Mouse (Mus musculus): ENCODE measurements around the gene Fam216a. TPM values are rescaled to one million over a fixed set of nuclear protein-coding genes. Genes with fewer than 3 reads are reported as not detected.

Gene Fam216a
- total and polyA plus RNA-seq, 3 experiments, result 68.9 to 100 TPM; not detected in 1

DNA sequence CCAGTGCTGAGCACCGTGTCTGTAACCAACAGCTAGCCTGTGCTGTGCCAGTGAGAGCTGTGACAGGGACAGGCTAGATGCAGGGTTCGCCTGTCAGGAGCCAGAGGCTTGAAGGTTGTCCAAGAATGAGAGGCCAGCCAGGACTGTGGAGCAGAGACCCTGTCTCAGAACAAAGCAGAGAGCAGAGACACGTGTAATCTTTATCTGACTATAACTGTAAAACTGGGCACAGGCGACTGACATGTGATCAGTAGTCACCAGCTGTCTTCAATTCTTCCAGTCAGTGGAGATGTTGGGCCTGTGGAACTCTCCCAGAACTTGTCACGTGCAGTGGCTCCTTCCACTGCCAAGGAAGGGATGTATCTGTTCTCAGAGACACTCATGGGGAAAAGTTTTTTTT, 30.6 kb upstream of the Fam216a start:
- no peaks in the 10 kb centered on the region for H3K27me3 ChIP-seq (ENCODE audit: control insufficient read depth in 1 of 2, insufficient read depth in 2 of 2, low read length in 2 of 2)
- no peaks in the 10 kb centered on the region for H3K9me3 ChIP-seq (replicated peaks; ENCODE audit: insufficient read depth, low read length)
- TF ChIP-seq UBTF (IDR thresholded peaks at IDR 0.05; ENCODE audit: borderline replicate concordance, insufficient read depth, low read depth, low read length) (no peak), NRF1 (IDR thresholded peaks at IDR 0.05; ENCODE audit: insufficient read depth, low read depth, low read length, poor library complexity, severe bottlenecking) (no peak), JUND (IDR thresholded peaks at IDR 0.05; ENCODE audit: low read depth, low read length) (no peak), RCOR1 (IDR thresholded peaks at IDR 0.05; ENCODE audit: low read depth, low read length) (no peak), SMC3 (IDR thresholded peaks at IDR 0.05; ENCODE audit: low read depth, low read length) (no peak), CTCF (IDR thresholded peaks at IDR 0.05 in 2 of 3, conservative IDR thresholded peaks at IDR 0.05 in 1 of 3; ENCODE audit: control insufficient read depth in 1 of 3, insufficient read depth in 1 of 3, low read depth in 2 of 3, low read length in 3 of 3, poor library complexity in 1 of 3, severe bottlenecking in 1 of 3) (no peak), CHD1 (IDR thresholded peaks at IDR 0.05; ENCODE audit: low read depth, low read length) (no peak), TCF12 (IDR thresholded peaks at IDR 0.05; ENCODE audit: low read depth, low read length) (no peak)
- H3K9ac ChIP-seq (ENCODE audit: control insufficient read depth, low read depth, low read length, poor library complexity, severe bottlenecking), result no peak overlapping the region
- peaks cover 0 to 20% of the 10 kb centered on the region in 2 experiments; a peak in 2 of 4 replicates for H3K36me3 ChIP-seq (ENCODE audit: control insufficient read depth in 1 of 2, insufficient read depth in 2 of 2, low read length in 2 of 2)
- no peaks in the 10 kb centered on the region for H3K4me1 ChIP-seq (ENCODE audit: control insufficient read depth in 1 of 2, insufficient read depth in 2 of 2, low read length in 2 of 2)
- no peak for DNase-seq (ENCODE audit: low read depth, low spot score)
- peaks cover 7% of the 10 kb centered on the region for H3K79me2 ChIP-seq (ENCODE audit: control insufficient read depth, insufficient read depth, low read length, poor library complexity)
- no peak overlapping the region for H3K27ac ChIP-seq (ENCODE audit: control insufficient read depth, low read depth, low read length)
- no peak overlapping the region for H3K4me3 ChIP-seq (ENCODE audit: control insufficient read depth in 1 of 2, insufficient read depth in 1 of 2, low read depth in 2 of 2, low read length in 2 of 2)

DNA sequence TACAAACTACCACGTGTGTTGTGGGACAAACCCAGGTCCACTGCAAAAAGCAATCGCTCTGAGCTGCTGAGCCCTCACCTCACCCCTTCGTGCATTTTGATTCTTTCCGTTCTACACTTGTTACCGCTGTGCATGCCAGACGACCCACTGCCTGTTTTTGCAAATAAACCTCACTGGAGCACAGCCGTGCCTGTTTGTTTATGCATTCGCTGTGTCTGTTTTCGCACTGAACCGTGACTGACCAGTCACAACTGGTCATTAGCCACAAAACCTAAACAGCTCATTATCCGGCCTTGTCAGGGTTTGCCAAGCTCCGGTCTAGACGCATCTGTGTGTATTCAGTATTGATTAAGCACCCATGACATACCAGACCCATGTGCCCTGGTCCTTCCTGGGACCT, 30.0 kb upstream of the Fam216a start:
- no peak for DNase-seq (ENCODE audit: low read depth, low spot score)
- TF ChIP-seq EP300 (IDR thresholded peaks at IDR 0.05; ENCODE audit: low read depth in 1 of 2, low read length in 2 of 2), result no peak
- TF ChIP-seq CHD1 (IDR thresholded peaks at IDR 0.05; ENCODE audit: low read depth, low read length), result no peak
- no peak for TF ChIP-seq ZC3H11A (IDR thresholded peaks at IDR 0.05; ENCODE audit: low read depth, low read length)
- no peak for TF ChIP-seq ZKSCAN1 (IDR thresholded peaks at IDR 0.05; ENCODE audit: low read depth, low read length)
- no peak for TF ChIP-seq POLR2AphosphoS2 (IDR thresholded peaks at IDR 0.05; ENCODE audit: low read length)
- TF ChIP-seq MYB (IDR thresholded peaks at IDR 0.05; ENCODE audit: low read depth, low read length), result no peak
- no peak for TF ChIP-seq ZNF384 (IDR thresholded peaks at IDR 0.05; ENCODE audit: low read depth, low read length)
- TF ChIP-seq E2F4 (IDR thresholded peaks at IDR 0.05; ENCODE audit: borderline replicate concordance, low read depth, low read length), result no peak
- no peak for TF ChIP-seq HCFC1 (IDR thresholded peaks at IDR 0.05; ENCODE audit: low read depth, low read length)
- no peak for TF ChIP-seq MYC (IDR thresholded peaks at IDR 0.05; ENCODE audit: low read depth, low read length)
- TF ChIP-seq CHD2 (IDR thresholded peaks at IDR 0.05; ENCODE audit: low read length), result no peak
- no peak for TF ChIP-seq MAZ (IDR thresholded peaks at IDR 0.05; ENCODE audit: low read depth, low read length)
- TF ChIP-seq ELF1 (IDR thresholded peaks at IDR 0.05; ENCODE audit: low read depth, low read length), result no peak
- no peak for TF ChIP-seq SMC3 (IDR thresholded peaks at IDR 0.05; ENCODE audit: low read depth, low read length)
- no peak for TF ChIP-seq JUND (IDR thresholded peaks at IDR 0.05; ENCODE audit: low read depth, low read length)
- no peak overlapping the region for H3K9ac ChIP-seq (ENCODE audit: control insufficient read depth, low read depth, low read length, poor library complexity, severe bottlenecking)
- peaks cover 7% of the 10 kb centered on the region for H3K79me2 ChIP-seq (ENCODE audit: control insufficient read depth, insufficient read depth, low read length, poor library complexity)
- no peaks in the 10 kb centered on the region for H3K27me3 ChIP-seq (ENCODE audit: control insufficient read depth in 1 of 2, insufficient read depth in 2 of 2, low read length in 2 of 2)
- H3K4me3 ChIP-seq (ENCODE audit: control insufficient read depth in 1 of 2, insufficient read depth in 1 of 2, low read depth in 2 of 2, low read length in 2 of 2), result no peak overlapping the region
- no peaks in the 10 kb centered on the region for H3K9me3 ChIP-seq (replicated peaks; ENCODE audit: insufficient read depth, low read length)
- peaks cover 0 to 20% of the 10 kb centered on the region in 2 experiments; a peak in 2 of 4 replicates for H3K36me3 ChIP-seq (ENCODE audit: control insufficient read depth in 1 of 2, insufficient read depth in 2 of 2, low read length in 2 of 2)
- H3K27ac ChIP-seq (ENCODE audit: control insufficient read depth, low read depth, low read length), result no peak overlapping the region
- H3K4me1 ChIP-seq (ENCODE audit: control insufficient read depth in 1 of 2, insufficient read depth in 2 of 2, low read length in 2 of 2), result no peaks in the 10 kb centered on the region
